Mouse (Mus musculus): ENCODE data around the gene Rassf7. TPM values are rescaled to one million over a fixed set of nuclear protein-coding genes. Genes with fewer than 3 reads are reported as not detected.

The Rassf7 gene
- total and polyA plus RNA-seq, 2 experiments from 2014 or later, result 13.3 to 15.6 TPM

GRCm38 (mm10) chr7:141264761-141265410 lies 49.2 kb downstream of the Rassf7 start:
- 36% methylated on average over 12 of the region's 12 CpGs for WGBS

DNA sequence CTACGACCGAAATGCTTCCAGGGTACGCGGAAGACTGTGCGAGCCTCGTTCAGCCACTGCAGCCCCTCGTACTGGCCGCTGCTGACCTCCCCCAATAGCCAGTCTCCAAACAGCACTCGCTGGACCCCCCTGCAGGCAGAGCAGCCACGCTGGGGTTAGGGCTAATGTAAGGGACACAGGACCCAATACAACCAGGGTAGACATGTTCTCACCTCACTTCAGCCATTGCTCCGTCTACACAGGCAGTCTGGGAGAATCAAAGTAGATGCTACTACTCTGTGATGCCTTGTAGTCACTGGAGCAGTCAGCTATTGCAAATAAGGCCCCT lies 49.7 kb downstream of the Rassf7 start:
- 34% methylated on average over 11 of the region's 11 CpGs for WGBS
- DNase-seq (no peak), ATAC-seq (no peak)
- no peak overlapping the region for H3K27ac ChIP-seq (ENCODE audit: low read depth, low read length)
- H3K27me3 ChIP-seq (ENCODE audit: insufficient read depth, low read length), result no peaks in the 10 kb centered on the region
- H3K9ac ChIP-seq, result no peak overlapping the region
- peaks cover 40% of the 10 kb centered on the region for H3K36me3 ChIP-seq (ENCODE audit: insufficient read depth)
- H3K4me1 ChIP-seq (ENCODE audit: insufficient read depth), result no peaks in the 10 kb centered on the region
- no peak overlapping the region for H3K4me2 ChIP-seq (ENCODE audit: low read depth)
- no peak overlapping the region for H3K4me3 ChIP-seq (ENCODE audit: low read depth, low read length)
- TF ChIP-seq CTCF (IDR thresholded peaks at IDR 0.05; ENCODE audit: low read depth), result no peak
- H3K9me3 ChIP-seq (ENCODE audit: low read length), result no peaks in the 10 kb centered on the region

More at GRCm38 (mm10) chr7:141264761-141265410, 49.2 kb downstream of the Rassf7 start:
- no peaks in the 10 kb centered on the region for H3K27me3 ChIP-seq (ENCODE audit: insufficient read depth, low read length)
- H3K9ac ChIP-seq, result no peak overlapping the region
- DNase-seq, result peak; percentile 16
- peaks cover 45% of the 10 kb centered on the region for H3K36me3 ChIP-seq (ENCODE audit: insufficient read depth)
- peak; percentile 48 for TF ChIP-seq CTCF (IDR thresholded peaks at IDR 0.05; ENCODE audit: low read depth)
- H3K4me3 ChIP-seq (ENCODE audit: low read depth, low read length), result no peak overlapping the region
- no peak overlapping the region for H3K4me2 ChIP-seq (ENCODE audit: low read depth)
- ATAC-seq, result peak; percentile 48
- no peak overlapping the region for H3K27ac ChIP-seq (ENCODE audit: low read depth, low read length)
- no peaks in the 10 kb centered on the region for H3K9me3 ChIP-seq (ENCODE audit: low read length)
- H3K4me1 ChIP-seq (ENCODE audit: insufficient read depth), result no peaks in the 10 kb centered on the region

- Histone ChIP-seq H3K4me2 (ENCODE audit: low read depth) (peak within 1 kb of the TSS; percentile 48), H3K27me3 (ENCODE audit: insufficient read depth, low read length) (no peaks in the 10 kb centered on the region), H3K9me3 (ENCODE audit: low read length) (no peaks in the 10 kb centered on the region), H3K4me3 (ENCODE audit: low read depth, low read length) (peak within 1 kb of the TSS; percentile 29), H3K4me1 (ENCODE audit: insufficient read depth) (no peaks in the 10 kb centered on the region), H3K27ac (ENCODE audit: low read depth, low read length) (no peak within 1 kb of the TSS), H3K9ac (peak within 1 kb of the TSS; percentile 35; the same call in 1 of the 2 replicates), H3K36me3 (ENCODE audit: insufficient read depth) (peaks cover 34% of the 10 kb centered on the region)
- no peak for TF ChIP-seq CTCF (IDR thresholded peaks at IDR 0.05; ENCODE audit: low read depth)
- ATAC-seq (peak; percentile 57), DNase-seq (peak; percentile 14)
- 11% methylated on average over 25 of the region's 25 CpGs for WGBS
Measured at GRCm38 (mm10) chr7:141265739-141266561, 50.3 kb downstream of the Rassf7 start, which contains the start of gene Irf7. TSS of gene Irf7 (minus strand) at chr7:141266481.

MicroRNAs within 50 kb of the gene (microRNA counts, 519-probe panel; counts per million panel counts)
- microRNA mmu-miR-210, result 3,206 counts per million, percentile 28 among the panel's probes with 10 or more counts

Small RNA genes within 50 kb of the gene (microRNA-seq; reads per million reads assigned to microRNA genes)
- 334 to 361 reads per million in 2 experiments for gene Mir210

Other genes starting within 250 kb of the Rassf7 start
- gene Ifitm1, start 248.6 kb upstream of the Rassf7 start, total RNA-seq (2014; rRNA removed), result 10.5 and 12.7 TPM in 2 replicates
- gene Ifitm1, start 248.6 kb upstream of the Rassf7 start, polyA plus RNA-seq (2015; fragmentation: Nextera tagmentation; extraction: Ambion mirVana), result 14.5 and 19.4 TPM in 2 replicates
- gene Ifitm3, start 205.1 kb upstream of the Rassf7 start, total RNA-seq (2014; rRNA removed), result 12.2 and 35.9 TPM in 2 replicates
- 78.8 and 81.3 TPM in 2 replicates for gene Ifitm3, start 205.1 kb upstream of the Rassf7 start, polyA plus RNA-seq (2015; fragmentation: Nextera tagmentation; extraction: Ambion mirVana)
- gene Ifitm6, start 197.9 kb upstream of the Rassf7 start, total RNA-seq (2014; rRNA removed), result 2.0 TPM in 1 of 2 replicates, not detected in the other
- gene Ifitm6, start 197.9 kb upstream of the Rassf7 start, polyA plus RNA-seq (2015; fragmentation: Nextera tagmentation; extraction: Ambion mirVana), result 0.34 and 0.38 TPM in 2 replicates
- gene Gm17387, start 186.7 kb upstream of the Rassf7 start, total RNA-seq (2014; rRNA removed), result not detected in 2 replicates
- gene Gm17387, start 186.7 kb upstream of the Rassf7 start, polyA plus RNA-seq (2015; fragmentation: Nextera tagmentation; extraction: Ambion mirVana), result not detected in 2 replicates
- 126 and 163 TPM in 2 replicates for gene B4galnt4, start 154.8 kb upstream of the Rassf7 start, total RNA-seq (2014; rRNA removed)
- 42.3 and 47.4 TPM in 2 replicates for gene B4galnt4, start 154.8 kb upstream of the Rassf7 start, polyA plus RNA-seq (2015; fragmentation: Nextera tagmentation; extraction: Ambion mirVana)
- gene Pkp3, start 137.6 kb upstream of the Rassf7 start, total RNA-seq (2014; rRNA removed), result not detected in 2 replicates
- gene Pkp3, start 137.6 kb upstream of the Rassf7 start, polyA plus RNA-seq (2015; fragmentation: Nextera tagmentation; extraction: Ambion mirVana), result 0.08 TPM in 1 of 2 replicates, not detected in the other
- gene Sigirr, start 115.3 kb upstream of the Rassf7 start, total RNA-seq (2014; rRNA removed), result 2.9 TPM in 2 replicates
- 2.4 and 2.7 TPM in 2 replicates for gene Sigirr, start 115.3 kb upstream of the Rassf7 start, polyA plus RNA-seq (2015; fragmentation: Nextera tagmentation; extraction: Ambion mirVana)
- 0.08 and 0.43 TPM in 2 replicates for gene Ano9, start 98.1 kb upstream of the Rassf7 start, total RNA-seq (2014; rRNA removed)
- 0.05 and 0.20 TPM in 2 replicates for gene Ano9, start 98.1 kb upstream of the Rassf7 start, polyA plus RNA-seq (2015; fragmentation: Nextera tagmentation; extraction: Ambion mirVana)
- 24.5 and 24.9 TPM in 2 replicates for gene Ptdss2, start 93.5 kb upstream of the Rassf7 start, total RNA-seq (2014; rRNA removed)
- gene Ptdss2, start 93.5 kb upstream of the Rassf7 start, polyA plus RNA-seq (2015; fragmentation: Nextera tagmentation; extraction: Ambion mirVana), result 70.5 and 78.3 TPM in 2 replicates
- 41.6 and 41.9 TPM in 2 replicates for gene Rnh1, start 43.0 kb upstream of the Rassf7 start, total RNA-seq (2014; rRNA removed)
- gene Rnh1, start 43.0 kb upstream of the Rassf7 start, polyA plus RNA-seq (2015; fragmentation: Nextera tagmentation; extraction: Ambion mirVana), result 43.1 and 45.4 TPM in 2 replicates
- gene Hras, start 21.9 kb upstream of the Rassf7 start, total RNA-seq (2014; rRNA removed), result 103 and 149 TPM in 2 replicates
- 198 and 199 TPM in 2 replicates for gene Hras, start 21.9 kb upstream of the Rassf7 start, polyA plus RNA-seq (2015; fragmentation: Nextera tagmentation; extraction: Ambion mirVana)
- gene Lrrc56, start 21.7 kb upstream of the Rassf7 start, total RNA-seq (2014; rRNA removed), result 11.1 and 11.7 TPM in 2 replicates
- 10.2 and 10.7 TPM in 2 replicates for gene Lrrc56, start 21.7 kb upstream of the Rassf7 start, polyA plus RNA-seq (2015; fragmentation: Nextera tagmentation; extraction: Ambion mirVana)
- 0.62 TPM in 1 of 2 replicates, not detected in the other for gene Lmntd2, start 1.8 kb upstream of the Rassf7 start, total RNA-seq (2014; rRNA removed)
- gene Lmntd2, start 1.8 kb upstream of the Rassf7 start, polyA plus RNA-seq (2015; fragmentation: Nextera tagmentation; extraction: Ambion mirVana), result 0.15 and 0.33 TPM in 2 replicates
- gene Phrf1, start 12.9 kb downstream of the Rassf7 start, total RNA-seq (2014; rRNA removed), result 50.2 and 53.8 TPM in 2 replicates
- 26.1 and 35.8 TPM in 2 replicates for gene Phrf1, start 12.9 kb downstream of the Rassf7 start, polyA plus RNA-seq (2015; fragmentation: Nextera tagmentation; extraction: Ambion mirVana)
- gene Irf7, start 50.6 kb downstream of the Rassf7 start, total RNA-seq (2014; rRNA removed), result 1.3 and 3.8 TPM in 2 replicates
- 3.4 and 3.7 TPM in 2 replicates for gene Irf7, start 50.6 kb downstream of the Rassf7 start, polyA plus RNA-seq (2015; fragmentation: Nextera tagmentation; extraction: Ambion mirVana)
- gene Cdhr5, start 60.9 kb downstream of the Rassf7 start, total RNA-seq (2014; rRNA removed), result not detected in 2 replicates
- gene Cdhr5, start 60.9 kb downstream of the Rassf7 start, polyA plus RNA-seq (2015; fragmentation: Nextera tagmentation; extraction: Ambion mirVana), result not detected in 2 replicates
- gene Sct, start 63.3 kb downstream of the Rassf7 start, total RNA-seq (2014; rRNA removed), result not detected in 2 replicates
- gene Sct, start 63.3 kb downstream of the Rassf7 start, polyA plus RNA-seq (2015; fragmentation: Nextera tagmentation; extraction: Ambion mirVana), result 2.9 and 3.9 TPM in 2 replicates
- gene Drd4, start 76.1 kb downstream of the Rassf7 start, total RNA-seq (2014; rRNA removed), result 0.31 and 0.38 TPM in 2 replicates
- 0.90 and 0.98 TPM in 2 replicates for gene Drd4, start 76.1 kb downstream of the Rassf7 start, polyA plus RNA-seq (2015; fragmentation: Nextera tagmentation; extraction: Ambion mirVana)
- 238 and 239 TPM in 2 replicates for gene Deaf1, start 111.8 kb downstream of the Rassf7 start, total RNA-seq (2014; rRNA removed)
- gene Deaf1, start 111.8 kb downstream of the Rassf7 start, polyA plus RNA-seq (2015; fragmentation: Nextera tagmentation; extraction: Ambion mirVana), result 282 and 289 TPM in 2 replicates
- 25.2 and 33.2 TPM in 2 replicates for gene Tmem80, start 111.9 kb downstream of the Rassf7 start, total RNA-seq (2014; rRNA removed)
- 32.9 and 34.7 TPM in 2 replicates for gene Tmem80, start 111.9 kb downstream of the Rassf7 start, polyA plus RNA-seq (2015; fragmentation: Nextera tagmentation; extraction: Ambion mirVana)
- 1.0 and 1.1 TPM in 2 replicates for gene Eps8l2, start 123.0 kb downstream of the Rassf7 start, total RNA-seq (2014; rRNA removed)
- 0.74 and 0.82 TPM in 2 replicates for gene Eps8l2, start 123.0 kb downstream of the Rassf7 start, polyA plus RNA-seq (2015; fragmentation: Nextera tagmentation; extraction: Ambion mirVana)
- gene Taldo1, start 176.3 kb downstream of the Rassf7 start, total RNA-seq (2014; rRNA removed), result 224 and 297 TPM in 2 replicates
- gene Taldo1, start 176.3 kb downstream of the Rassf7 start, polyA plus RNA-seq (2015; fragmentation: Nextera tagmentation; extraction: Ambion mirVana), result 304 and 352 TPM in 2 replicates
- gene Gatd1, start 198.3 kb downstream of the Rassf7 start, total RNA-seq (2014; rRNA removed), result 58.9 and 65.0 TPM in 2 replicates
- gene Gatd1, start 198.3 kb downstream of the Rassf7 start, polyA plus RNA-seq (2015; fragmentation: Nextera tagmentation; extraction: Ambion mirVana), result 50.5 and 56.0 TPM in 2 replicates
- 83.3 and 94.7 TPM in 2 replicates for gene Cend1, start 213.6 kb downstream of the Rassf7 start, total RNA-seq (2014; rRNA removed)
- 111 and 125 TPM in 2 replicates for gene Cend1, start 213.6 kb downstream of the Rassf7 start, polyA plus RNA-seq (2015; fragmentation: Nextera tagmentation; extraction: Ambion mirVana)
- gene Slc25a22, start 222.0 kb downstream of the Rassf7 start, total RNA-seq (2014; rRNA removed), result 115 and 141 TPM in 2 replicates
- 106 and 132 TPM in 2 replicates for gene Slc25a22, start 222.0 kb downstream of the Rassf7 start, polyA plus RNA-seq (2015; fragmentation: Nextera tagmentation; extraction: Ambion mirVana)
- gene Pidd1, start 228.2 kb downstream of the Rassf7 start, total RNA-seq (2014; rRNA removed), result 2.0 and 2.2 TPM in 2 replicates
- 2.3 and 2.4 TPM in 2 replicates for gene Pidd1, start 228.2 kb downstream of the Rassf7 start, polyA plus RNA-seq (2015; fragmentation: Nextera tagmentation; extraction: Ambion mirVana)
- 312 and 427 TPM in 2 replicates for gene Rplp2, start 231.5 kb downstream of the Rassf7 start, total RNA-seq (2014; rRNA removed)
- gene Rplp2, start 231.5 kb downstream of the Rassf7 start, polyA plus RNA-seq (2015; fragmentation: Nextera tagmentation; extraction: Ambion mirVana), result 868 and 1,034 TPM in 2 replicates
- 6.2 and 7.7 TPM in 2 replicates for gene Pnpla2, start 239.3 kb downstream of the Rassf7 start, total RNA-seq (2014; rRNA removed)
- 18.3 and 22.4 TPM in 2 replicates for gene Pnpla2, start 239.3 kb downstream of the Rassf7 start, polyA plus RNA-seq (2015; fragmentation: Nextera tagmentation; extraction: Ambion mirVana)
- gene Cracr2b, start 245.2 kb downstream of the Rassf7 start, total RNA-seq (2014; rRNA removed), result 4.5 and 7.2 TPM in 2 replicates
- gene Cracr2b, start 245.2 kb downstream of the Rassf7 start, polyA plus RNA-seq (2015; fragmentation: Nextera tagmentation; extraction: Ambion mirVana), result 5.2 and 6.7 TPM in 2 replicates

Measured in forebrain, postnatal 0 days (tissue).